ENCODE assay signal across 20 mouse cellular contexts in genomic region chr7:59014302-59014677, GRCm38 (mm10).
DNase-seq lines count a peak whose midpoint lies in the region; ATAC-seq lines count a peak whose summit lies in the region.
"Had no signal": no experiment of that assay in that cellular context is flagged by ENCODE, and none has a peak within 500 bp of the region (broad histone marks: within the 10 kb centered on the region; RNA-seq: fewer than 3 reads in every experiment).

No protein-coding gene starts in this region.

- H3K4me3 ChIP-seq in midbrain, embryonic 11.5 days (ENCODE audit: low read depth, low read length) = no peak overlapping the region
- no peak overlapping the region for H3K4me3 ChIP-seq in midbrain, embryonic 10.5 days
- H3K4me3 ChIP-seq in hindbrain, embryonic 15.5 days = no peak overlapping the region
- H3K4me3 ChIP-seq in midbrain, embryonic 14.5 days (replicated peaks; ENCODE audit: low read depth, low read length) = no peak overlapping the region
- H3K4me3 ChIP-seq: embryonic facial prominence, embryonic 12.5 days; erythroblast, embryonic 14.5 days; heart, embryonic 12.5 days; left cerebral cortex, adult 2 months had no signal

- H3K9ac ChIP-seq in midbrain, embryonic 11.5 days (ENCODE audit: low read length) = no peak overlapping the region
- no peak overlapping the region for H3K9ac ChIP-seq in hindbrain, embryonic 15.5 days
- no peak overlapping the region for H3K9ac ChIP-seq in midbrain, embryonic 14.5 days (replicated peaks; ENCODE audit: low read length)
- H3K9ac ChIP-seq: embryonic facial prominence, embryonic 12.5 days; heart, embryonic 12.5 days had no signal

- H3K4me2 ChIP-seq in midbrain, embryonic 11.5 days = no peak overlapping the region
- no peak overlapping the region for H3K4me2 ChIP-seq in hindbrain, embryonic 15.5 days
- no peak overlapping the region for H3K4me2 ChIP-seq in midbrain, embryonic 14.5 days (ENCODE audit: low read length)
- H3K4me2 ChIP-seq: embryonic facial prominence, embryonic 12.5 days; heart, embryonic 12.5 days; liver, embryonic 11.5 days had no signal

- H3K27me3 ChIP-seq in midbrain, embryonic 11.5 days (ENCODE audit: control insufficient read depth, insufficient read depth, low read length) = no peaks in the 10 kb centered on the region
- no peaks in the 10 kb centered on the region for H3K27me3 ChIP-seq in midbrain, embryonic 10.5 days (ENCODE audit: low read depth, poor library complexity, severe bottlenecking)
- H3K27me3 ChIP-seq in hindbrain, embryonic 15.5 days = no peaks in the 10 kb centered on the region
- H3K27me3 ChIP-seq in midbrain, embryonic 14.5 days (ENCODE audit: control insufficient read depth, insufficient read depth, low read length) = no peaks in the 10 kb centered on the region
- H3K27me3 ChIP-seq: embryonic facial prominence, embryonic 12.5 days; heart, embryonic 12.5 days had no signal

- no peaks in the 10 kb centered on the region for H3K36me3 ChIP-seq in midbrain, embryonic 11.5 days (ENCODE audit: control insufficient read depth, insufficient read depth, low read length)
- no peaks in the 10 kb centered on the region for H3K36me3 ChIP-seq in midbrain, embryonic 10.5 days
- no peaks in the 10 kb centered on the region for H3K36me3 ChIP-seq in hindbrain, embryonic 15.5 days
- no peaks in the 10 kb centered on the region for H3K36me3 ChIP-seq in midbrain, embryonic 14.5 days (ENCODE audit: control insufficient read depth, insufficient read depth, low read length)
- H3K36me3 ChIP-seq: embryonic facial prominence, embryonic 12.5 days; heart, embryonic 12.5 days had no signal

- no peaks in the 10 kb centered on the region for H3K9me3 ChIP-seq in midbrain, embryonic 11.5 days (ENCODE audit: control insufficient read depth, low read length)
- H3K9me3 ChIP-seq in midbrain, embryonic 10.5 days (replicated peaks) = no peaks in the 10 kb centered on the region
- no peaks in the 10 kb centered on the region for H3K9me3 ChIP-seq in hindbrain, embryonic 15.5 days
- H3K9me3 ChIP-seq in midbrain, embryonic 14.5 days (ENCODE audit: control insufficient read depth, low read length) = no peaks in the 10 kb centered on the region
- H3K9me3 ChIP-seq: embryonic facial prominence, embryonic 12.5 days; heart, embryonic 12.5 days had no signal

- H3K27ac ChIP-seq in midbrain, embryonic 11.5 days (ENCODE audit: low read depth, low read length) = no peak overlapping the region
- H3K27ac ChIP-seq in midbrain, embryonic 10.5 days (replicated peaks) = no peak overlapping the region
- no peak overlapping the region for H3K27ac ChIP-seq in hindbrain, embryonic 15.5 days (replicated peaks)
- peak overlapping the region; percentile 37 for H3K27ac ChIP-seq in midbrain, embryonic 14.5 days (replicated peaks; ENCODE audit: low read depth, low read length)
- H3K27ac ChIP-seq: embryonic facial prominence, embryonic 12.5 days; left cerebral cortex, adult 2 months had no signal

- no peak for DNase-seq in midbrain, embryonic 11.5 days (ENCODE audit: low spot score, missing footprints)
- DNase-seq in midbrain, embryonic 10.5 days (ENCODE audit: low spot score) = no peak
- DNase-seq in midbrain, embryonic 14.5 days = peak; percentile 80
- peak; percentile 2 for DNase-seq in retina, embryonic 14.5 days (ENCODE audit: low spot score)
- no peak for DNase-seq in gastrocnemius, postnatal 10 days
- DNase-seq in gastrocnemius, adult 18-20 months (ENCODE audit: low spot score) = no peak
- DNase-seq: cerebellum, adult 9-11 months; heart, postnatal 14 days; kidney, adult 9 months; kidney, postnatal 25 days; lung, adult 18-20 months; lung, postnatal 14 days; right cerebral cortex, adult 18-20 months; thymus, postnatal 25 days had no signal

- ATAC-seq in midbrain, embryonic 11.5 days (ENCODE audit: low FRiP score) = peak; percentile 84
- peak; percentile 78; the same call in 1 of the 2 replicates for ATAC-seq in hindbrain, embryonic 15.5 days (ENCODE audit: low FRiP score, low read depth)
- peak; percentile 88 for ATAC-seq in midbrain, embryonic 14.5 days (ENCODE audit: low FRiP score, low TSS enrichment)

- H3K4me1 ChIP-seq in midbrain, embryonic 11.5 days (ENCODE audit: control insufficient read depth, insufficient read depth, low read length) = no peaks in the 10 kb centered on the region
- H3K4me1 ChIP-seq in midbrain, embryonic 10.5 days = no peaks in the 10 kb centered on the region
- peaks cover 4% of the 10 kb centered on the region; the same call in 1 of the 2 replicates for H3K4me1 ChIP-seq in hindbrain, embryonic 15.5 days (replicated peaks)
- H3K4me1 ChIP-seq in midbrain, embryonic 14.5 days (ENCODE audit: control insufficient read depth, insufficient read depth, low read length) = peaks cover 5% of the 10 kb centered on the region
- H3K4me1 ChIP-seq: embryonic facial prominence, embryonic 12.5 days; heart, embryonic 12.5 days had no signal

- WGBS in midbrain, embryonic 11.5 days = 50% methylated on average over 6 of the region's 6 CpGs
- 63% methylated on average over 6 of the region's 6 CpGs for WGBS in midbrain, embryonic 10.5 days
- WGBS in hindbrain, embryonic 15.5 days = 29% methylated on average over 6 of the region's 6 CpGs
- WGBS in midbrain, embryonic 14.5 days = 20% methylated on average over 6 of the region's 6 CpGs

Comparison
In these comparisons a context has a peak if more than half of its experiments do, and no peak if none do; other contexts are left out.
1. DNase-seq: peak in midbrain, embryonic 14.5 days (single experiment) and retina, embryonic 14.5 days (single experiment); none in midbrain, embryonic 11.5 days (single experiment), midbrain, embryonic 10.5 days (single experiment), gastrocnemius, postnatal 10 days (single experiment) and gastrocnemius, adult 18-20 months (single experiment).
2. Peak in every context shown above with its lines, with median percentiles within 50 percentile points of each other: ATAC-seq.